Mouse (Mus musculus): ENCODE measurements around the gene Rapgefl1.

- TF ChIP-seq CTCF (IDR thresholded peaks at IDR 0.05) (no peak), EP300 (IDR thresholded peaks at IDR 0.05) (no peak)
Observed at GRCm38 (mm10) chr11:98889077-98889476, 52.5 kb downstream of the Rapgefl1 start.

Data from lung, postnatal 0 days (tissue).